Mouse (Mus musculus): ENCODE data around the gene Gpn3.
A peak's percentile ranks its signal among the peaks of the same experiment; 100 is the strongest.

Gene Gpn3

GRCm38 (mm10) chr5:122371591-122372191 lies at the start of gene Gpn3:
TSS of gene Gpn3 (plus strand) at chr5:122371876.
- DNase-seq: no peak

- no peak for DNase-seq
Observed at GRCm38 (mm10) chr5:122323523-122323922, 48.2 kb upstream of the Gpn3 start.

- DNase-seq: no peak
Observed at GRCm38 (mm10) chr5:122324608-122325431, 46.9 kb upstream of the Gpn3 start.

DNA sequence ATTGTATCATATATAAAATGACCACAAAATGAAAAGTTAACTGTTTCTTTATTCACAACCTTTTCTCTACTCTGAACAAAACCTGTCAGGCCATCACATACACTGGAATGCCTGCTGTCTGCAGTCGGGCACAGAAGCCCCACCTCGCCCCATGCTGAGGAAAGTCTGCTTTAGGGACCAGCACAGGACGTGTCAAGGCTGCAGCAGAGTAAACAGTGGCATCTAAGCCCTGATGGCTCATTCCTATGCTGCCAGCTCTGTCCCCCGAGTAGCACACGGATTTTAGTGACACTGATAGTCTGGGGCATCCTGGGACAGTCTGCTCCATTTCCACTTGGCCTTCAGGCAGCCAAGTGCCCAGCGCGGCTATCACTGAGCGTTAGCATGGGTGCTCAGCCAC lies 46.2 kb upstream of the Gpn3 start:
- no peak for DNase-seq

- no peak for DNase-seq
Observed at GRCm38 (mm10) chr5:122327283-122327682, 44.4 kb upstream of the Gpn3 start.

DNA sequence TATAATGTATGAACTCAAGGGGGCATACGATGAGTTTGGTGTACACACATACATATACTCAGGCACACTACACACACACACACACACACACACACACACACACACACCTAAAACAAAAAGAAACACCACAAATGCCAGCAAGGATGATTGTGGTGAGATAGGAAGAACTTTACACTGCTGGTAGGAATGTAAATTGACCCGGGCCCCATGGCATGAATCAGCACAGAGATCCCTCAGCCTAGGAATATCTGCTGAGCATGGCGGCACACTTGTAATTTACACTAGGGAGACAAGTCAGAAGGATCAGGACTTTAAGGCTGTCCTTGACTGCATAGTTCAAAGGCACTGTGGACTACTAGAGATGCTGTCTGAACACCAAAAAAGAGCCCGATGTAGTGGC lies 41.4 kb upstream of the Gpn3 start:
- DNase-seq: no peak

DNA sequence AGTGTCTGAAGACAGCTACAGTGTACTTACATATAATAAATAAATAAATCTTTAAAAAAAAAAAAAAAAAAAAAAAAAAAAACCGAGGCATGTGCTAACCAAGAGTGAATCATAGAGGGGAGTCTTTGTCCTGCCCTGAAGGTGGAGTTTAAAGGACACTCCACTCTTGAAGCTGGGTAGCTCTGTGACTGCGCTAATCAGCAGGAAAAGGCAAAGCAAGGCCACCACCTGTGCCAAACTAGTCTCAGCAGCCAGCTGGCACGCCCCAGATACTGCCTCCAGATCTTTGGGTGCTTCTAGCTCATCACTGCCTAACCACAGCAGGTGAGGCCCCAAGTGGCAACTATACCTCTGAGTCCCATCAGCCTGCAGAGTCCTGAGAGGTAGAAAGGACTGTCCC lies 37.0 kb upstream of the Gpn3 start:
- DNase-seq: no peak

GRCm38 (mm10) chr5:122336554-122337294 lies 35.0 kb upstream of the Gpn3 start:
- no peak for DNase-seq

GRCm38 (mm10) chr5:122342874-122343273 lies 28.8 kb upstream of the Gpn3 start:
- DNase-seq: no peak

- DNase-seq: no peak
Observed at GRCm38 (mm10) chr5:122343768-122344167, 27.9 kb upstream of the Gpn3 start.

DNA sequence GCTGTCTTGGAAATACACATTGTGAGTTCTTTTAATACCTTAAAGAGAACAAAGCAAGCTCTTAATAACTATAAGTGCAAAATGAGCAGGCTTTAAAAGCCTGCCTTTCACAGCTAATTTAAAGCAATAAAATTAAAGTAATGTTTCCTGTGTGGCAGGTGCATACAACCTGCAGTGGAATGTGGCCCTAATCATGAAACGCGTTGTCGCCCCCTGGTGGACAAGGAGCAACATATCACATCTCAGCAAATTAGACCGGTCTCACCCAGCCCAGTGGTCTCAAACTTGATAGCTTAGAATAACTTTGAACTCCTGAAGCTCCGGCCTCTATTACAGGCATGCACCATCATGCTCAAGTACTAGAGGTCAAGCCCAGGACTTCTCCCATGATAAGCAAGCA lies 27.4 kb upstream of the Gpn3 start:
- peak; percentile 48 to 66 for DNase-seq

- no peak for DNase-seq
Observed at GRCm38 (mm10) chr5:122345777-122346176, 25.9 kb upstream of the Gpn3 start.

- DNase-seq: peak; percentile 96 to 98
Observed at GRCm38 (mm10) chr5:122353807-122354491, 17.7 kb upstream of the Gpn3 start, which contains the start of the genes Rad9b and Vps29. TSS of gene Rad9b (minus strand) at chr5:122354233. TSS of gene Vps29 (plus strand) at chr5:122354369.

DNA sequence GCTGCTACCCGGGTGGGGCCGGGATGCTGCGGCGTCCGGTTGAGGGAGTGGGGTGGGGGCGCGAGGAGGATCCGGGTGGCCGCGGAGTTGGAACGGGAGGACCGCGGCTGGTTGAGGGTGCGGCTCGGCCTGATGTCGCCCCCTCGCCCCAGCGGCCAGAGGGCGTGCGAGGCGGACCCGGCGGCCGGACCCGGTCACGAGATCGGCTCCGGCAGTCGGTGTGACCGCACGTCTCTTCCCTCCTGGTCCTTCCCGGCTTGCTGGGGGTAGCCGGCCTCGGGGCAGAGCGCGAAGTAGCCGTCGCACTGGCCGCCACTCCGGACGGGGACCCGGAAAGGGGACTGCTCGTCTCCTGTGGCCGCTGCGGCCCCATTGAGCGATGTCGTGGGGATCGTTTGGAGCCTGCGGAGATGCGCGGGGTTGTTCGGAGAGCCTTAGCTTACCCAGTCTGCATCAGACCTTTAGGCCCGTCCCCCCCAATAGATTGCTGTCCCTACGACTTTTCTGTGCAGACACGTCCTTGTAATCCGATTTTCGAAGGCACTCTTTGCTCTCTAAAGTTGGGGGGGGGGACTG lies 17.1 kb upstream of the Gpn3 start:
- DNase-seq: no peak

- DNase-seq: peak; percentile 98 to 99
Observed at GRCm38 (mm10) chr5:122372192-122372769, 605 bp downstream of the Gpn3 start, which contains the start of gene Fam216a. TSS of gene Fam216a (minus strand) at chr5:122372364.

DNA sequence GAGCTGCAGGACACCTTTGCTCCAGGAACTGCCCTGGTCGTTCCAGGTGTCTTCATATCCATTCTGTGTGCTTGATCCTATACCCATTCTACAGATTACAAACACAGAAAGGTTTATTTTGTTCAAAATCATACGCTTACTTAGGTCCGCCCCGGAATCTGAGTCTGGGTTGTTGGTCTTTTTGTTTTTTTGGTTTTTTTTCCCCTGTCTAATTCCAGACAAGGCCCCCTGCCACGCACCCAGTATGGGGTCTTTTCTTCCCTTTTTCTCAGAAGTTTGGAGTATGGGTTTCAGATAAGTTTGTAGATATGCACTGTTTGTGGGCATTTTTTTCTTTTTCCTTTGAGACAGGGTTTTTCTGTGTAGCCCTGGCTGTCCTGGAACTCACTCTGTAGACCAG lies 1.2 kb downstream of the Gpn3 start:
- DNase-seq: no peak

DNA sequence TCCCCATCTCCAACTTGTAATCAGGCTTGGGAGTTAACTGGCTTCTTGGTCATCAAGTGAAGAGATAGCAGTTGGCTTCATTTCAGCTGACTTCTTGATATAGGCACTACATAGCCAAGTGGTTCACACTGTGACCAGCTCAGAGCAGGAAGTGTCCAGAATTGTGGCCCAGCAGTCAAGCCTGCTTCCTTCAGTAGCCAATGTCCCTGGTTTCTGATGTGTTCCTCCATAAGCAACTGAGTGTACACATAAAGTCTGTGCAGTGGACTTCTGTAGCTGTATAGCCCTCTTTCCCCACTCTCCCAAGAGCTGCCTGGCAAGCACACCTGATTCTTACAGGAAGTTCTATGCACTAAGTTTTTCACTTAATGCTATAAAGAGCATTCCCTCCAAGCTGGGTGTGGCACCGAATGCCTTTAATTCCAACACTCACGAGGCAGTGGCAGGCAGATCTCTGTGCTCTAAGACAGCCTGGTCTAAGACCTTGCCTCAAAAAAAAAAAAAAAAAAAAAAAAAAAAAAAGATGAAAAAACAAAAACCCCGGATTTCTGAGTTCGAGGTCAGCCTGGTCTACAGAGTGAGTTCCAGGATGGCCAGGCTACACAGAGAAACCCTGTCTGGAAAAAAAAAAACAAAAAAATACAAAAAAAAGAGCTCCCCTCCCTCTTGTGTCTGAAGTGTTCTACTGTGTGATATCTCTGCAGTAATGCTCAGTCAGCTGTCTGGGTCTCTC lies 5.6 kb downstream of the Gpn3 start:
- DNase-seq: no peak

DNA sequence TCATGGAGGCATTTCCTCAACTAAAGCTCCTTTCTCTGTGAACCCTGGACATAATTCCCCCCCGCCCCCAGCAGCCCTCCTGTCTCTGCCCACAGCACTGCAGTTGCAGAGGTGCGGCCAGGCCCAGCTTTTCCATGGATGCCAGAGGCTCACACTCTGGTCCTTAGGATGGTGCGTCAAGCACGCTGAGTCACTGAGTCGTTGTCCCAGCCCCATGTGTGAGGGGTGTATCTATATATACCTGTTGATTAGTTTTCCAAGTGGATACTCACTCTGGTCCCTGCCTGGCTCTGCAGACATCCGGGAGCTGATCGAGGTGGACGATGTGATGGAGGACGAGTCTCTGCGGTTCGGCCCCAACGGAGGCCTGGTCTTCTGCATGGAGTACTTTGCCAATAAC lies 6.5 kb downstream of the Gpn3 start:
- no peak for DNase-seq

- DNase-seq: peak; percentile 51 to 79
Observed at GRCm38 (mm10) chr5:122379374-122380155, 7.9 kb downstream of the Gpn3 start.

GRCm38 (mm10) chr5:122390006-122390405 lies 18.3 kb downstream of the Gpn3 start:
- no peak for DNase-seq

- DNase-seq: no peak
Observed at GRCm38 (mm10) chr5:122390671-122391070, 19.0 kb downstream of the Gpn3 start.
